Mouse (Mus musculus) liver, embryonic 11.5 days (tissue): ENCODE measurements around the gene Esrrg. TPM values are rescaled to one million over a fixed set of nuclear protein-coding genes. Genes with fewer than 3 reads are reported as not detected.

Experiments used
- ATAC-seq: fragments of 200-750 bp; cut with Nextera tagmentation; replicated peaks from 2 replicates; pipeline ENCODE4 v1.8.0; 2017; ENCODE audit warnings: moderate number of reproducible peaks, mild to moderate bottlenecking, moderate TSS enrichment, moderate library complexity; ENCODE audit not compliant: low FRiP score
- DNase-seq: peaks from one replicate; pipeline ENCODE4 v3.0.0-alpha.2; 2017; ENCODE audit warnings: low spot score
- H3K27ac ChIP-seq: fragments of 300-500 bp; sonication (generic); 2 replicates; pipeline ENCODE4 v1.5.1; 2014; ENCODE audit warnings: mild to moderate bottlenecking, low read depth, low read length, control low read depth
- H3K27me3 ChIP-seq: fragments of 300-500 bp; sonication (generic); replicated peaks from 2 replicates; pipeline ENCODE4 v1.6.1; 2014; ENCODE audit warnings: low read length, mixed read lengths; ENCODE audit not compliant: control insufficient read depth, insufficient read depth
- H3K36me3 ChIP-seq: fragments of 300-500 bp; sonication (generic); 2 replicates; pipeline ENCODE4 v1.6.1; 2014; ENCODE audit warnings: mild to moderate bottlenecking, low read length, moderate library complexity, mixed read lengths; ENCODE audit not compliant: control insufficient read depth, insufficient read depth
- H3K4me1 ChIP-seq: fragments of 300-500 bp; sonication (generic); replicated peaks from 2 replicates; pipeline ENCODE4 v1.6.1; 2014; ENCODE audit warnings: low read length, mixed read lengths; ENCODE audit not compliant: control insufficient read depth, insufficient read depth
- H3K4me2 ChIP-seq: fragments of 300-500 bp; sonication (generic); 2 replicates; pipeline ENCODE4 v1.6.1; 2014; ENCODE audit warnings: mild to moderate bottlenecking, control low read depth, moderate library complexity
- H3K4me3 ChIP-seq: fragments of 300-500 bp; sonication (generic); 2 replicates; pipeline ENCODE4 v1.5.1; 2014; ENCODE audit warnings: low read depth, low read length, control low read depth
- H3K9ac ChIP-seq: fragments of 300-500 bp; sonication (generic); 2 replicates; pipeline ENCODE4 v1.6.1; 2014; ENCODE audit warnings: low read depth, low read length, control low read depth
- H3K9me3 ChIP-seq: fragments of 300-500 bp; sonication (generic); 2 replicates; pipeline ENCODE4 v1.6.1; 2016; ENCODE audit warnings: low read length, inconsistent platforms, mixed read lengths; ENCODE audit not compliant: control insufficient read depth
- WGBS: fragments of 180-500 bp; shearing (Covaris S2); extraction: QIAGEN DNeasy Blood & Tissue Kit; methylation state at CpG from one replicate; pipeline ENCODE4 v1.1.7; 2014; 5-methylcytosine and 5-hydroxymethylcytosine counted together
- polyA plus RNA-seq: library from polyadenylated mRNA; unstranded; fragments of >200 nt; fragmentation: Nextera tagmentation; extraction: Ambion mirVana; gene quantifications from 2 replicates; pipeline ENCODE4 v1.2.1, GENCODE M21; 2014

The Esrrg gene
- polyA plus RNA-seq, 1 experiment from 2014 or later: 0.95 TPM

- Histone ChIP-seq H3K4me2 (peak overlapping the region; percentile 9; the same call in 1 of the 2 replicates), H3K27me3 (peaks cover 92% of the 10 kb centered on the region), H3K9ac (no peak overlapping the region), H3K4me1 (no peaks in the 10 kb centered on the region), H3K9me3 (no peaks in the 10 kb centered on the region), H3K36me3 (no peaks in the 10 kb centered on the region), H3K27ac (no peak overlapping the region), H3K4me3 (no peak overlapping the region)
- WGBS: 4% methylated on average over 46 of the region's 47 CpGs
- DNase-seq (peak; percentile 36), ATAC-seq (no peak)
Observed at GRCm38 (mm10) chr1:187607065-187608047, 1.2 kb upstream of the Esrrg start.

- WGBS: under 1% methylated on average over 72 of the region's 72 CpGs
- H3K27me3 ChIP-seq: peaks cover 80% of the 10 kb centered on the region
- peak overlapping the region; percentile 46 for H3K4me3 ChIP-seq
- no peak overlapping the region for H3K9ac ChIP-seq
- no peaks in the 10 kb centered on the region for H3K4me1 ChIP-seq
- H3K36me3 ChIP-seq: no peaks in the 10 kb centered on the region
- no peak for ATAC-seq
- H3K4me2 ChIP-seq: peak overlapping the region; percentile 73
- peak; percentile 61 for DNase-seq
- H3K27ac ChIP-seq: no peak overlapping the region
- H3K9me3 ChIP-seq: no peaks in the 10 kb centered on the region
Observed at GRCm38 (mm10) chr1:187609021-187609852, 646 bp downstream of the Esrrg start.

- peaks cover 74% of the 10 kb centered on the region for H3K27me3 ChIP-seq
- H3K36me3 ChIP-seq: no peaks in the 10 kb centered on the region
- peak overlapping the region; percentile 73 for H3K4me2 ChIP-seq
- ATAC-seq: no peak
- H3K4me3 ChIP-seq: peak overlapping the region; percentile 46; the same call in 1 of the 2 replicates
- DNase-seq: no peak
- H3K9me3 ChIP-seq: no peaks in the 10 kb centered on the region
- H3K4me1 ChIP-seq: no peaks in the 10 kb centered on the region
- WGBS: 2% methylated on average over 16 of the region's 16 CpGs
- H3K9ac ChIP-seq: no peak overlapping the region
- H3K27ac ChIP-seq: no peak overlapping the region
Observed at GRCm38 (mm10) chr1:187609853-187610230, 1.3 kb downstream of the Esrrg start.

- H3K27ac ChIP-seq: no peak overlapping the region
Observed at GRCm38 (mm10) chr1:187610336-187610948, 1.9 kb downstream of the Esrrg start.

GRCm38 (mm10) chr1:187611925-187612324 lies 3.3 kb downstream of the Esrrg start:
- 21% methylated on average over 5 of the region's 5 CpGs for whole genome bisulfite sequencing
- no peak for ATAC-seq
- H3K4me3 ChIP-seq: no peak overlapping the region
- H3K4me2 ChIP-seq: no peak overlapping the region
- no peak overlapping the region for H3K9ac ChIP-seq
- H3K9me3 ChIP-seq: no peaks in the 10 kb centered on the region
- H3K36me3 ChIP-seq: no peaks in the 10 kb centered on the region
- no peaks in the 10 kb centered on the region for H3K4me1 ChIP-seq
- no peak overlapping the region for H3K27ac ChIP-seq
- no peak for DNase-seq
- H3K27me3 ChIP-seq: peaks cover 53% of the 10 kb centered on the region

More at GRCm38 (mm10) chr1:187610336-187610948, 1.9 kb downstream of the Esrrg start:
- WGBS: 27% methylated on average over 9 of the region's 9 CpGs
- H3K4me3 ChIP-seq: no peak overlapping the region
- no peaks in the 10 kb centered on the region for H3K9me3 ChIP-seq
- no peak for ATAC-seq
- DNase-seq: no peak
- no peak overlapping the region for H3K9ac ChIP-seq
- H3K4me2 ChIP-seq: no peak overlapping the region
- no peaks in the 10 kb centered on the region for H3K4me1 ChIP-seq
- peaks cover 68% of the 10 kb centered on the region for H3K27me3 ChIP-seq
- no peaks in the 10 kb centered on the region for H3K36me3 ChIP-seq

GRCm38 (mm10) chr1:187613277-187613676 lies 4.7 kb downstream of the Esrrg start:
- peaks cover 40% of the 10 kb centered on the region for H3K27me3 ChIP-seq
- WGBS: 72% methylated on average over 3 of the region's 3 CpGs
- no peak for ATAC-seq

GRCm38 (mm10) chr1:187623981-187624380 lies 15.4 kb downstream of the Esrrg start:
- no peak for ATAC-seq
- no peak overlapping the region for H3K4me2 ChIP-seq
- H3K4me1 ChIP-seq: no peaks in the 10 kb centered on the region
- no peaks in the 10 kb centered on the region for H3K36me3 ChIP-seq
- H3K27me3 ChIP-seq: no peaks in the 10 kb centered on the region
- 65% methylated on average over 3 of the region's 3 CpGs for WGBS
- no peak for DNase-seq
- no peaks in the 10 kb centered on the region for H3K9me3 ChIP-seq
- H3K9ac ChIP-seq: no peak overlapping the region
- no peak overlapping the region for H3K4me3 ChIP-seq
- no peak overlapping the region for H3K27ac ChIP-seq

More at GRCm38 (mm10) chr1:187613277-187613676, 4.7 kb downstream of the Esrrg start:
- Histone ChIP-seq H3K36me3 (no peaks in the 10 kb centered on the region), H3K9me3 (no peaks in the 10 kb centered on the region), H3K27ac (no peak overlapping the region), H3K4me1 (no peaks in the 10 kb centered on the region), H3K9ac (no peak overlapping the region), H3K4me3 (no peak overlapping the region), H3K4me2 (no peak overlapping the region)
- DNase-seq: no peak

- Histone ChIP-seq H3K4me1 (no peaks in the 10 kb centered on the region), H3K27me3 (no peaks in the 10 kb centered on the region), H3K27ac (no peak overlapping the region), H3K4me2 (no peak overlapping the region), H3K9me3 (no peaks in the 10 kb centered on the region), H3K36me3 (no peaks in the 10 kb centered on the region), H3K4me3 (no peak overlapping the region), H3K9ac (no peak overlapping the region)
- 88% methylated on average over 8 of the region's 8 CpGs for WGBS
- DNase-seq (no peak), ATAC-seq (no peak)
Observed at GRCm38 (mm10) chr1:187630361-187630760, 21.8 kb downstream of the Esrrg start.
